24 mouse cellular contexts compared by ENCODE assay signal in the genomic region with DNA sequence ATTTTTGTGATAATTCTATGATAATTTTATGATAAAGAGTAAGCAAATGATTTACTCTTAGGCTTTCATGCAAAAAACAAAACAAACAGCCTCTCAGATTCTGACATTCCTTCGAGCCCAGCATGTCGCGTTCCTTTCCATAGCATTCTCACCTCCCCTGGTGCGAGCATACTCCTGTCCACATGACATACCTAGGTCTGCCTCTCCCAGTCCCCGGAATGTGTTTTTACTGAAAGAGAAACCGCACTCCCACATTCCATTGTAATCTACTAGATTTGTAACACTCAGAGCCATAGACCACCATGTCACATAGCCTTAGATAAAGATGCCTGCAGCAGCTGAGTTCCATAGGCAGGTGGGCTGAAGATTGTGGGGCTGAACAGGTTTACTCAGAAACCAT.
DNase-seq lines count a peak whose midpoint lies in the region; ATAC-seq and TF ChIP-seq lines count a peak whose summit lies in the region.
"Had no signal": no experiment of that assay in that cellular context is flagged by ENCODE, and none has a peak within 500 bp of the region (broad histone marks: within the 10 kb centered on the region; RNA-seq: fewer than 3 reads in every experiment).

No protein-coding gene starts in this region.

- no peak overlapping the region for H3K27ac ChIP-seq in heart, embryonic 13.5 days (replicated peaks)
- no peak overlapping the region for H3K27ac ChIP-seq in kidney, postnatal 0 days
- H3K27ac ChIP-seq: embryonic facial prominence, embryonic 13.5 days; forebrain, embryonic 10.5 days; forebrain, embryonic 13.5 days; hindbrain, embryonic 12.5 days; intestine, embryonic 15.5 days had no signal

- WGBS in heart, embryonic 13.5 days, result 33% methylated on average over 6 of the region's 6 CpGs
- WGBS in kidney, postnatal 0 days, result 23% methylated on average over 6 of the region's 6 CpGs

- TF ChIP-seq CTCF in kidney, postnatal 0 days (IDR thresholded peaks at IDR 0.05; ENCODE audit: low read depth), result no peak

- no peak for DNase-seq in heart, adult 18-20 months
- peak; percentile 71 for DNase-seq in kidney, postnatal 0 days (ENCODE audit: low spot score)
- DNase-seq in kidney, adult 9 months, result no peak
- DNase-seq in ZHBTc4 (ENCODE audit: low read depth, low spot score) (peak; percentile 52), liver (no peak)
- DNase-seq in mesoderm, embryonic 11.5 days (ENCODE audit: low read depth, low spot score), result peak; percentile 39
- DNase-seq: adrenal gland, postnatal 10 days; adrenal gland, postnatal 36 days; cerebellum, adult 18-20 months; cerebellum, adult 9-10 months; cerebellum, postnatal 14 days; gastrocnemius, postnatal 10 days; gastrocnemius, postnatal 36 days; heart, postnatal 14 days had no signal

- H3K36me3 ChIP-seq in heart, embryonic 13.5 days, result no peaks in the 10 kb centered on the region
- no peaks in the 10 kb centered on the region for H3K36me3 ChIP-seq in kidney, postnatal 0 days (ENCODE audit: insufficient read depth, low read length)
- H3K36me3 ChIP-seq: embryonic facial prominence, embryonic 13.5 days; forebrain, embryonic 10.5 days; heart, embryonic 12.5 days; hindbrain, embryonic 12.5 days; intestine, embryonic 15.5 days had no signal

- no peak overlapping the region for H3K9ac ChIP-seq in heart, embryonic 13.5 days
- no peak overlapping the region for H3K9ac ChIP-seq in kidney, postnatal 0 days (ENCODE audit: low read depth, low read length)
- H3K9ac ChIP-seq: embryonic facial prominence, embryonic 13.5 days; forebrain, embryonic 13.5 days; heart, embryonic 12.5 days; hindbrain, embryonic 12.5 days; intestine, embryonic 15.5 days had no signal

- H3K9me3 ChIP-seq in heart, embryonic 13.5 days, result no peaks in the 10 kb centered on the region
- H3K9me3 ChIP-seq in kidney, postnatal 0 days (replicated peaks; ENCODE audit: low read length), result no peaks in the 10 kb centered on the region
- H3K9me3 ChIP-seq: embryonic facial prominence, embryonic 13.5 days; forebrain, embryonic 10.5 days; forebrain, embryonic 13.5 days; heart, embryonic 12.5 days; hindbrain, embryonic 12.5 days; intestine, embryonic 15.5 days had no signal

- no peaks in the 10 kb centered on the region for H3K27me3 ChIP-seq in heart, embryonic 13.5 days (replicated peaks)
- H3K27me3 ChIP-seq in kidney, postnatal 0 days (ENCODE audit: insufficient read depth, low read length), result no peaks in the 10 kb centered on the region
- H3K27me3 ChIP-seq: embryonic facial prominence, embryonic 13.5 days; forebrain, embryonic 13.5 days; heart, embryonic 12.5 days; hindbrain, embryonic 12.5 days; intestine, embryonic 15.5 days had no signal

- no peak for ATAC-seq in heart, embryonic 13.5 days (ENCODE audit: extremely low read depth, insufficient number of reproducible peaks, low FRiP score, low TSS enrichment)
- 0 out of 2 replicates have a peak, but pooled peaks have one; percentile 49 for ATAC-seq in kidney, postnatal 0 days (replicated peaks; ENCODE audit: low FRiP score, low read depth)
- ATAC-seq: CD4-positive, CD25-positive, alpha-beta regulatory T cell, adult 4 months; forebrain, embryonic 13.5 days; forebrain, embryonic 16.5 days; hindbrain, embryonic 16.5 days; intestine, embryonic 15.5 days had no signal

- H3K4me3 ChIP-seq in heart, embryonic 13.5 days, result no peak overlapping the region
- no peak overlapping the region for H3K4me3 ChIP-seq in kidney, postnatal 0 days (replicated peaks; ENCODE audit: low read depth, low read length)
- H3K4me3 ChIP-seq: embryonic facial prominence, embryonic 13.5 days; forebrain, embryonic 10.5 days; forebrain, embryonic 13.5 days; heart, embryonic 12.5 days; hindbrain, embryonic 12.5 days; intestine, embryonic 15.5 days had no signal

- peak overlapping the region; percentile 15; the same call in 1 of the 2 replicates for H3K4me2 ChIP-seq in heart, embryonic 13.5 days
- H3K4me2 ChIP-seq in kidney, postnatal 0 days (ENCODE audit: low read length), result no peak overlapping the region
- H3K4me2 ChIP-seq: embryonic facial prominence, embryonic 13.5 days; forebrain, embryonic 13.5 days; heart, embryonic 12.5 days; hindbrain, embryonic 12.5 days; intestine, embryonic 15.5 days had no signal

- H3K4me1 ChIP-seq in heart, embryonic 13.5 days, result peaks cover 28% of the 10 kb centered on the region
- H3K4me1 ChIP-seq in kidney, postnatal 0 days (replicated peaks; ENCODE audit: insufficient read depth, low read length), result no peaks in the 10 kb centered on the region
- H3K4me1 ChIP-seq: embryonic facial prominence, embryonic 13.5 days; forebrain, embryonic 13.5 days; hindbrain, embryonic 12.5 days; intestine, embryonic 15.5 days had no signal

Comparison
In these comparisons a context has a peak if more than half of its experiments do, and no peak if none do; other contexts are left out.
1. DNase-seq: peak in kidney, postnatal 0 days (single experiment), ZHBTc4 (single experiment) and mesoderm, embryonic 11.5 days (single experiment); none in heart, adult 18-20 months (0 of 2), kidney, adult 9 months (single experiment) and liver (single experiment).